Mouse (Mus musculus) erythroblast, adult 5-6 weeks (primary cell): ENCODE results near the gene Gm26558. TPM values are rescaled to one million over a fixed set of nuclear protein-coding genes. Genes with fewer than 3 reads are reported as not detected.
A peak's percentile ranks its signal among the peaks of the same experiment; 100 is the strongest.

ENCODE experiments used
- ATAC-seq: replicated peaks from 2 replicates; pipeline ENCODE4 v1.8.0; 2016; ENCODE audit warnings: moderate number of reproducible peaks, mild to moderate bottlenecking, moderate TSS enrichment, inconsistent platforms; ENCODE audit not compliant: poor library complexity, low FRiP score, severe bottlenecking
- total RNA-seq, 2 experiments: library from RNA; stranded (forward) in 1 of 2; stranded (reverse) in 1 of 2; fragments of 150-400 nt in 1 of 2; fragments of 200-764, 138-1000 nt in 1 of 2; gene quantifications; 2 replicates each; pipeline versions ENCODE4 v1.2.3 to v1.2.4; 2015 to 2017; ENCODE audit warnings: low replicate concordance in 2 of 2

The Gm26558 gene
- not detected in 2 replicates for total RNA-seq (2015; ENCODE audit: low replicate concordance)
- total RNA-seq (2017; ENCODE audit: low replicate concordance) = not detected in 2 replicates

- peak; percentile 48 for ATAC-seq
Observed at GRCm38 (mm10) chr2:70661715-70662495, at the start of gene Gm26558. Gene Gm26558, minus strand, starts transcription at chr2:70662108.

- ATAC-seq = no peak
Observed at GRCm38 (mm10) chr2:70710878-70711277, 49.0 kb upstream of the Gm26558 start.

- ATAC-seq = no peak
Observed at GRCm38 (mm10) chr2:70710236-70710635, 48.3 kb upstream of the Gm26558 start.

GRCm38 (mm10) chr2:70708986-70709730 lies 47.2 kb upstream of the Gm26558 start:
- ATAC-seq = no peak

- no peak for ATAC-seq
Observed at GRCm38 (mm10) chr2:70702403-70702802, 40.5 kb upstream of the Gm26558 start.

GRCm38 (mm10) chr2:70701571-70701970 lies 39.7 kb upstream of the Gm26558 start:
- ATAC-seq = no peak

- no peak for ATAC-seq
Observed at GRCm38 (mm10) chr2:70700851-70701250, 38.9 kb upstream of the Gm26558 start.

- ATAC-seq = no peak
Observed at GRCm38 (mm10) chr2:70695712-70696111, 33.8 kb upstream of the Gm26558 start.

GRCm38 (mm10) chr2:70690195-70690594 lies 28.3 kb upstream of the Gm26558 start:
- ATAC-seq = no peak

- no peak for ATAC-seq
Observed at GRCm38 (mm10) chr2:70688454-70689078, 26.7 kb upstream of the Gm26558 start.

- no peak for ATAC-seq
Observed at GRCm38 (mm10) chr2:70682324-70682723, 20.4 kb upstream of the Gm26558 start.

GRCm38 (mm10) chr2:70673445-70674126 lies 11.7 kb upstream of the Gm26558 start:
- ATAC-seq = no peak

GRCm38 (mm10) chr2:70672476-70672875 lies 10.6 kb upstream of the Gm26558 start:
- no peak for ATAC-seq

- ATAC-seq = no peak
Observed at GRCm38 (mm10) chr2:70669896-70670295, 8.0 kb upstream of the Gm26558 start.

- no peak for ATAC-seq
Observed at GRCm38 (mm10) chr2:70669241-70669640, 7.3 kb upstream of the Gm26558 start.

- no peak for ATAC-seq
Observed at GRCm38 (mm10) chr2:70667016-70667415, 5.1 kb upstream of the Gm26558 start.

- ATAC-seq = no peak
Observed at GRCm38 (mm10) chr2:70663764-70664163, 1.9 kb upstream of the Gm26558 start.

- ATAC-seq = peak; percentile 96
Observed at GRCm38 (mm10) chr2:70660887-70661714, 807 bp downstream of the Gm26558 start, which contains the start of gene Gorasp2. Gene Gorasp2, plus strand, starts transcription at chr2:70661576.

GRCm38 (mm10) chr2:70657083-70657482 lies 4.8 kb downstream of the Gm26558 start:
- ATAC-seq = no peak
